Mouse (Mus musculus): ENCODE results near the gene Polr2l.

The Polr2l gene

GRCm38 (mm10) chr7:141432741-141433516 lies 42.0 kb downstream of the Polr2l start:
- DNase-seq (ENCODE audit: low spot score in 2 of 2): peak in 1 of 2 experiments; percentile 46

GRCm38 (mm10) chr7:141432186-141432611 lies 42.7 kb downstream of the Polr2l start:
- DNase-seq (ENCODE audit: low spot score in 2 of 2): no peak

- no peak for DNase-seq (ENCODE audit: low spot score in 2 of 2)
Measured at GRCm38 (mm10) chr7:141431434-141432185, 43.3 kb downstream of the Polr2l start.

GRCm38 (mm10) chr7:141430585-141431240 lies 44.2 kb downstream of the Polr2l start:
- DNase-seq (ENCODE audit: low spot score in 2 of 2): no peak

- DNase-seq (ENCODE audit: low spot score in 2 of 2): no peak
Measured at GRCm38 (mm10) chr7:141429840-141430584, 44.9 kb downstream of the Polr2l start.

- DNase-seq (ENCODE audit: low spot score in 2 of 2): peak in 1 of 2 experiments; percentile 56
Measured at GRCm38 (mm10) chr7:141429310-141429709, 45.6 kb downstream of the Polr2l start, which contains the start of gene Cend1. Gene Cend1 (minus strand): TSS chr7:141429491.

GRCm38 (mm10) chr7:141428701-141429100 lies 46.2 kb downstream of the Polr2l start:
- DNase-seq (ENCODE audit: low spot score in 2 of 2): no peak

GRCm38 (mm10) chr7:141426948-141427730 lies 47.8 kb downstream of the Polr2l start:
- DNase-seq (ENCODE audit: low spot score in 2 of 2): no peak

GRCm38 (mm10) chr7:141423811-141424210 lies 51.1 kb downstream of the Polr2l start:
- DNase-seq (ENCODE audit: low spot score in 2 of 2): no peak
